Mouse (Mus musculus): ENCODE data around the gene Parp11. TPM values are rescaled to one million over a fixed set of nuclear protein-coding genes. Genes with fewer than 3 reads are reported as not detected.
A peak's percentile ranks its signal among the peaks of the same experiment; 100 is the strongest.
"Not testable (repeated sequence)": the region's sequence is repeated elsewhere in the genome, so short reads cannot be mapped to it uniquely, and the experiment has no call there.

Parp11 gene
- total RNA-seq, 1 experiment from 2014 or later, result 31.2 TPM

GRCm38 (mm10) chr6:127491046-127491445 is 44.4 kb downstream of the Parp11 start:
- ATAC-seq (replicated peaks; ENCODE audit: insufficient number of reproducible peaks, low FRiP score, low TSS enrichment, poor library complexity, severe bottlenecking), result no peak

GRCm38 (mm10) chr6:127492561-127492960 is 45.9 kb downstream of the Parp11 start:
- no peak for ATAC-seq (replicated peaks; ENCODE audit: insufficient number of reproducible peaks, low FRiP score, low TSS enrichment, poor library complexity, severe bottlenecking)

GRCm38 (mm10) chr6:127493750-127494149 is 47.1 kb downstream of the Parp11 start:
- no peak for ATAC-seq (replicated peaks; ENCODE audit: insufficient number of reproducible peaks, low FRiP score, low TSS enrichment, poor library complexity, severe bottlenecking)

- no peak for ATAC-seq (replicated peaks; ENCODE audit: insufficient number of reproducible peaks, low FRiP score, low TSS enrichment, poor library complexity, severe bottlenecking)
Observed at GRCm38 (mm10) chr6:127494357-127494756, 47.7 kb downstream of the Parp11 start.

- no peak for ATAC-seq (replicated peaks; ENCODE audit: insufficient number of reproducible peaks, low FRiP score, low TSS enrichment, poor library complexity, severe bottlenecking)
Observed at GRCm38 (mm10) chr6:127495251-127495650, 48.6 kb downstream of the Parp11 start.

GRCm38 (mm10) chr6:127495876-127496275 is 49.2 kb downstream of the Parp11 start:
- ATAC-seq (replicated peaks; ENCODE audit: insufficient number of reproducible peaks, low FRiP score, low TSS enrichment, poor library complexity, severe bottlenecking), result no peak

GRCm38 (mm10) chr6:127496841-127497656 is 50.4 kb downstream of the Parp11 start:
- ATAC-seq (replicated peaks; ENCODE audit: insufficient number of reproducible peaks, low FRiP score, low TSS enrichment, poor library complexity, severe bottlenecking), result no peak

- no peak for ATAC-seq (replicated peaks; ENCODE audit: insufficient number of reproducible peaks, low FRiP score, low TSS enrichment, poor library complexity, severe bottlenecking)
Observed at GRCm38 (mm10) chr6:127500119-127500518, 53.5 kb downstream of the Parp11 start.

- ATAC-seq (replicated peaks; ENCODE audit: insufficient number of reproducible peaks, low FRiP score, low TSS enrichment, poor library complexity, severe bottlenecking), result no peak
Observed at GRCm38 (mm10) chr6:127500806-127501205, 54.2 kb downstream of the Parp11 start.

- ATAC-seq (replicated peaks; ENCODE audit: insufficient number of reproducible peaks, low FRiP score, low TSS enrichment, poor library complexity, severe bottlenecking), result no peak; the same call in 1 of the 2 replicates
Observed at GRCm38 (mm10) chr6:127502530-127502929, 55.9 kb downstream of the Parp11 start.

GRCm38 (mm10) chr6:127513776-127514175 is 67.1 kb downstream of the Parp11 start:
- not testable (repeated sequence) for ATAC-seq (replicated peaks; ENCODE audit: insufficient number of reproducible peaks, low FRiP score, low TSS enrichment, poor library complexity, severe bottlenecking)

GRCm38 (mm10) chr6:127521176-127521575 is 74.5 kb downstream of the Parp11 start:
- no peak for ATAC-seq (replicated peaks; ENCODE audit: insufficient number of reproducible peaks, low FRiP score, low TSS enrichment, poor library complexity, severe bottlenecking)

- no peak for ATAC-seq (replicated peaks; ENCODE audit: insufficient number of reproducible peaks, low FRiP score, low TSS enrichment, poor library complexity, severe bottlenecking)
Observed at GRCm38 (mm10) chr6:127522326-127522725, 75.7 kb downstream of the Parp11 start.

GRCm38 (mm10) chr6:127524442-127524841 is 77.8 kb downstream of the Parp11 start:
- peak; percentile 63; the same call in 1 of the 2 replicates for ATAC-seq (replicated peaks; ENCODE audit: insufficient number of reproducible peaks, low FRiP score, low TSS enrichment, poor library complexity, severe bottlenecking)

- no peak for ATAC-seq (replicated peaks; ENCODE audit: insufficient number of reproducible peaks, low FRiP score, low TSS enrichment, poor library complexity, severe bottlenecking)
Observed at GRCm38 (mm10) chr6:127528625-127529024, 82.0 kb downstream of the Parp11 start.

- no peak for ATAC-seq (replicated peaks; ENCODE audit: insufficient number of reproducible peaks, low FRiP score, low TSS enrichment, poor library complexity, severe bottlenecking)
Observed at GRCm38 (mm10) chr6:127529451-127529850, 82.8 kb downstream of the Parp11 start.

- ATAC-seq (replicated peaks; ENCODE audit: insufficient number of reproducible peaks, low FRiP score, low TSS enrichment, poor library complexity, severe bottlenecking), result no peak
Observed at GRCm38 (mm10) chr6:127530206-127530605, 83.6 kb downstream of the Parp11 start.

- ATAC-seq (replicated peaks; ENCODE audit: insufficient number of reproducible peaks, low FRiP score, low TSS enrichment, poor library complexity, severe bottlenecking), result no peak
Observed at GRCm38 (mm10) chr6:127531412-127532205, 85.0 kb downstream of the Parp11 start.

- no peak for ATAC-seq (replicated peaks; ENCODE audit: insufficient number of reproducible peaks, low FRiP score, low TSS enrichment, poor library complexity, severe bottlenecking)
Observed at GRCm38 (mm10) chr6:127532304-127532703, 85.7 kb downstream of the Parp11 start.

- ATAC-seq (replicated peaks; ENCODE audit: insufficient number of reproducible peaks, low FRiP score, low TSS enrichment, poor library complexity, severe bottlenecking), result no peak
Observed at GRCm38 (mm10) chr6:127533766-127534165, 87.1 kb downstream of the Parp11 start.
